Mouse (Mus musculus): ENCODE measurements around the gene Gm9913. TPM values are rescaled to one million over a fixed set of nuclear protein-coding genes. Genes with fewer than 3 reads are reported as not detected.

Gm9913 gene
- polyA plus RNA-seq, 1 experiment = not detected

DNA sequence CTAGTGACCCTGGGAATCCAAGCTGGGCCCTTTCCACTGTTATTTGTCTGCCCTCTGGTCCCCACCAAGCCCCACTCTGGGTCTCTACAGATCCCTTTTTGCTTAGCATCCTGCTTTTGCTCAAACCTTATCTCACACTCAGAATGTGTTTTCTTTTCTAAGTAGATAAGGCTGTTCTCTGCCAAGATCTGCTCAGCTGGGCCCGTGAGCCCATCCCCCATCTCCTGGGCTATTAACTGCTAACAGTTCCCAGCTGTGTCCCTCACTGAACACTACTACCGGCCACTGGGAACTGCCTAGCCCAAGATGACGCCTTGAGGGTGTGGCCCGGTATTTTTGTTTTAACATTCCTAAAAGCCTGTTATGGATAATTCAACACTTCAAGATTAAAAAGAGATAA lies 11.7 kb downstream of the Gm9913 start:
- Histone ChIP-seq H3K27ac (ENCODE audit: control insufficient read depth, insufficient read depth, low read depth, low read length, poor library complexity) (no peak overlapping the region), H3K4me1 (ENCODE audit: control insufficient read depth, insufficient read depth, low read length) (no peaks in the 10 kb centered on the region), H3K4me3 (replicated peaks; ENCODE audit: control insufficient read depth, low read depth, low read length) (no peak overlapping the region)
- no peak for TF ChIP-seq CTCF (IDR thresholded peaks at IDR 0.05; ENCODE audit: control insufficient read depth, insufficient read depth, low read length)
- no peak for TF ChIP-seq POLR2A (IDR thresholded peaks at IDR 0.05; ENCODE audit: borderline replicate concordance, control insufficient read depth, low read depth, low read length)
- WGBS = 45% methylated on average over 4 of the region's 4 CpGs

DNA sequence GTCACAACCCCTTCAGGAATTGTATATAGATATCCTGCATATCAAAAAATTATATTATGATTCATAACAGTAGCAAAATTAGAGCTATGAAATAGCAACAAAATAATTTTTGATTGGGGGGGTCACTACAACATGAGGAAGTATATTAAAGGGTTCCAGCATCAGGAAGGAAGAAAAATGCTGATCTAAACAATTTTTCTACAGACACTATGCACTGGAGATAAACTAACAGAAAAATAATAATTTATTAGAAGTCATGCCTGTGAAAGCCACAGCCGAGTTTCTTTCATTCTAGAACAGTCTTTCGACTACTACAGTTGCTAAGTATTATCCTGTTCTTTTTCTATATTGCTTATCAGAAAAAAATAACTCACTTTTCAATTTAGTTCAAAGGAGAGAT lies 20.6 kb downstream of the Gm9913 start:
- WGBS = 69% methylated on average over 2 of the region's 2 CpGs
- H3K27ac ChIP-seq (ENCODE audit: control insufficient read depth, insufficient read depth, low read depth, low read length, poor library complexity) = no peak overlapping the region
- TF ChIP-seq CTCF (IDR thresholded peaks at IDR 0.05; ENCODE audit: control insufficient read depth, insufficient read depth, low read length) (no peak), POLR2A (IDR thresholded peaks at IDR 0.05; ENCODE audit: borderline replicate concordance, control insufficient read depth, low read depth, low read length) (no peak)
- no peak overlapping the region for H3K4me3 ChIP-seq (replicated peaks; ENCODE audit: control insufficient read depth, low read depth, low read length)
- H3K4me1 ChIP-seq (ENCODE audit: control insufficient read depth, insufficient read depth, low read length) = no peaks in the 10 kb centered on the region

DNA sequence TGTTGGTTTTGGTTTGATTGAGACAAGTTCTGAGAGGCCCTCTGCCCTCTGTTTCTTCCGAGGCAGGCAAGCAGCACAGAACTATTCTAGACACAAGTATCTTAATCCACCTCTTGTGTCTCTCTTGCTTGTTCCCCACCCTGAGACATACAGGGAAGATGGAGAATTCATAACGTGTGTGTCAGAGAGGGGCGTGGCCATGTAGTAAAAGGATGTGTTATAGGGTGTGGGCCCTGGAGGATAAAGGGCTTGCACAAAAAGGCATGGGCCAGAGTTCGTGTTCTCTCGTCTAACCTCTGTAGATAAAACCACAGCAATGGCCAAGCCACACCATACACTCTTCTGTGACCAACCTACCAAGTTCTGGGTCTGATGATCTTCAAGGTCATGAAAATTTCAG lies 21.7 kb downstream of the Gm9913 start:
- H3K4me3 ChIP-seq (replicated peaks; ENCODE audit: control insufficient read depth, low read depth, low read length) = no peak overlapping the region
- TF ChIP-seq CTCF (IDR thresholded peaks at IDR 0.05; ENCODE audit: control insufficient read depth, insufficient read depth, low read length) = no peak
- no peaks in the 10 kb centered on the region for H3K4me1 ChIP-seq (ENCODE audit: control insufficient read depth, insufficient read depth, low read length)
- 73% methylated on average over 5 of the region's 5 CpGs for WGBS
- H3K27ac ChIP-seq (ENCODE audit: control insufficient read depth, insufficient read depth, low read depth, low read length, poor library complexity) = no peak overlapping the region

- no peak for TF ChIP-seq CTCF (IDR thresholded peaks at IDR 0.05; ENCODE audit: control insufficient read depth, insufficient read depth, low read length)
- no peak for TF ChIP-seq POLR2A (IDR thresholded peaks at IDR 0.05; ENCODE audit: borderline replicate concordance, control insufficient read depth, low read depth, low read length)
- H3K27ac ChIP-seq (ENCODE audit: control insufficient read depth, insufficient read depth, low read depth, low read length, poor library complexity) = no peak overlapping the region
- no peak overlapping the region for H3K4me3 ChIP-seq (replicated peaks; ENCODE audit: control insufficient read depth, low read depth, low read length)
- H3K4me1 ChIP-seq (ENCODE audit: control insufficient read depth, insufficient read depth, low read length) = no peaks in the 10 kb centered on the region
- 73% methylated on average over 6 of the region's 6 CpGs for WGBS
Observed at GRCm38 (mm10) chr2:125530665-125531064, 25.8 kb downstream of the Gm9913 start.

GRCm38 (mm10) chr2:125539640-125540039 lies 34.8 kb downstream of the Gm9913 start:
- Histone ChIP-seq H3K27ac (ENCODE audit: control insufficient read depth, insufficient read depth, low read depth, low read length, poor library complexity) (no peak overlapping the region), H3K4me1 (ENCODE audit: control insufficient read depth, insufficient read depth, low read length) (no peaks in the 10 kb centered on the region), H3K4me3 (replicated peaks; ENCODE audit: control insufficient read depth, low read depth, low read length) (no peak overlapping the region)
- WGBS = 61% methylated on average over 3 of the region's 3 CpGs
- TF ChIP-seq POLR2A (IDR thresholded peaks at IDR 0.05; ENCODE audit: borderline replicate concordance, control insufficient read depth, low read depth, low read length) = no peak
- TF ChIP-seq CTCF (IDR thresholded peaks at IDR 0.05; ENCODE audit: control insufficient read depth, insufficient read depth, low read length) = no peak

GRCm38 (mm10) chr2:125540579-125540978 lies 35.7 kb downstream of the Gm9913 start:
- TF ChIP-seq CTCF (IDR thresholded peaks at IDR 0.05; ENCODE audit: control insufficient read depth, insufficient read depth, low read length) = no peak
- no peak for TF ChIP-seq POLR2A (IDR thresholded peaks at IDR 0.05; ENCODE audit: borderline replicate concordance, control insufficient read depth, low read depth, low read length)
- H3K4me3 ChIP-seq (replicated peaks; ENCODE audit: control insufficient read depth, low read depth, low read length) = no peak overlapping the region
- WGBS = 82% methylated on average over 7 of the region's 7 CpGs
- H3K4me1 ChIP-seq (ENCODE audit: control insufficient read depth, insufficient read depth, low read length) = no peaks in the 10 kb centered on the region
- no peak overlapping the region for H3K27ac ChIP-seq (ENCODE audit: control insufficient read depth, insufficient read depth, low read depth, low read length, poor library complexity)

GRCm38 (mm10) chr2:125541451-125541850 lies 36.6 kb downstream of the Gm9913 start:
- TF ChIP-seq POLR2A (IDR thresholded peaks at IDR 0.05; ENCODE audit: borderline replicate concordance, control insufficient read depth, low read depth, low read length) (no peak), CTCF (IDR thresholded peaks at IDR 0.05; ENCODE audit: control insufficient read depth, insufficient read depth, low read length) (no peak)
- Histone ChIP-seq H3K27ac (ENCODE audit: control insufficient read depth, insufficient read depth, low read depth, low read length, poor library complexity) (no peak overlapping the region), H3K4me1 (ENCODE audit: control insufficient read depth, insufficient read depth, low read length) (no peaks in the 10 kb centered on the region), H3K4me3 (replicated peaks; ENCODE audit: control insufficient read depth, low read depth, low read length) (no peak overlapping the region)
- 73% methylated on average over 7 of the region's 7 CpGs for WGBS

DNA sequence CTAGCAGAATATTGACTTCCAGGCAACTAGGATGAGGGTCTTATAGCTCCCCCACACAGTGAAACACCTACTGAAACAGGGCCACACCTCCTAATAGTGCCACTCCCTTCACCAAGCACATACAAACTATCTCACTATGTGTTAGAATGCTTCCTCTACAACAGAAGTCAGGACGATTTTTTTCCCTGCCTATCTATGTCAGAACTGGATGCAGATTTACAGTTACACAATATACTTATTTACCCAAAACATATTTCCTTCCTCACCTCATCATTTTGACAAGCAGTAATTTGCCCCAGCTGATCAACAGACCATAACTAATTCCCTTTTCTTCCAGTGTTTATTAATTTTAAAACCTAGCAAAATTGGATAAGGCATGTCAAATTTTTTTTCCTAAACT lies 38.8 kb downstream of the Gm9913 start:
- Histone ChIP-seq H3K4me3 (replicated peaks; ENCODE audit: control insufficient read depth, low read depth, low read length) (no peak overlapping the region), H3K4me1 (ENCODE audit: control insufficient read depth, insufficient read depth, low read length) (no peaks in the 10 kb centered on the region), H3K27ac (ENCODE audit: control insufficient read depth, insufficient read depth, low read depth, low read length, poor library complexity) (no peak overlapping the region)
- 11% methylated on average over 1 of the region's 1 CpGs for WGBS
- TF ChIP-seq CTCF (IDR thresholded peaks at IDR 0.05; ENCODE audit: control insufficient read depth, insufficient read depth, low read length) (no peak), POLR2A (IDR thresholded peaks at IDR 0.05; ENCODE audit: borderline replicate concordance, control insufficient read depth, low read depth, low read length) (no peak)

DNA sequence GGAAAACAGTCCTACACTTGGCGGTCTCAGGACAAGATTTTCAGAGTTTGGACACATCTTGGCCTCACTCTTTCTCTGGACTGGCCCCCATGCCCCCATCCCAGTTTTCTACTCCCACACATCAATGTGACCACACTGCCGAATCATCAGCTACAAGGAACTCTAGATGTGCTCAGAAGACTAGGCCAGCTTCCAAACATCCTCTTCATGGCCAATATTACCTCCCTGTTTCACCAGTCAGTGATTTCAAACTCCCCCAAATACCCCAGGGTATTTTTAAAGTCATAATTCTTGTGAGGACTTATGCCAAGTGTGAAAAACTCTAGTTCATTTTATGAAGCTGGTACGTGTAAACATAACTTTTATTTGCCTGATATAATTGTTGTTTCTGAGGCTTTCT lies 40.1 kb downstream of the Gm9913 start:
- WGBS = 67% methylated on average over 3 of the region's 3 CpGs
- H3K4me1 ChIP-seq (ENCODE audit: control insufficient read depth, insufficient read depth, low read length) = no peaks in the 10 kb centered on the region
- TF ChIP-seq CTCF (IDR thresholded peaks at IDR 0.05; ENCODE audit: control insufficient read depth, insufficient read depth, low read length) (no peak), POLR2A (IDR thresholded peaks at IDR 0.05; ENCODE audit: borderline replicate concordance, control insufficient read depth, low read depth, low read length) (no peak)
- H3K4me3 ChIP-seq (replicated peaks; ENCODE audit: control insufficient read depth, low read depth, low read length) = no peak overlapping the region
- no peak overlapping the region for H3K27ac ChIP-seq (ENCODE audit: control insufficient read depth, insufficient read depth, low read depth, low read length, poor library complexity)
